Mouse (Mus musculus) cerebellum, adult 9-11 months (tissue): ENCODE results near the gene Tmem179.

Experiments used
- DNase-seq: peaks from one replicate; pipeline ENCODE4 v3.0.0; 2022

The Tmem179 gene

DNA sequence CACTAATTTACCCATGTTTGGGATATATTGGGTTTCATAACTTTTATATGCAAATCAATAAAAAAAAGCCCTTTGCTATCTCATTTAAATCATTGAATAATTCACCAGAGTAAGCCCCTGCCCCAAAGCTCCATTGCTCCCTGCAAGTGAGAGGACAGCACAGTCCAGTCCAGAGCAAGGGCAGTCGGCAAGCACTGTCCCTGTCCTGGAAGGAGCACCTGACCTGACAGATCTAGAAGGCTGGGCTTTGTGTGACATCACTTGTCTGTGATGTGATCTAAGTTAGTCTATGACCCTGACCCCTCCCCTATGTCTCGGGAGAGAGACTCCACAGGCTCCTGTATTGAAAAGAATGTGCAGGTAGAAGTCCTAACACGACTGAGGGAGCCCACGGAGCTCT is 17.2 kb upstream of the Tmem179 start:
- no peak for DNase-seq

DNA sequence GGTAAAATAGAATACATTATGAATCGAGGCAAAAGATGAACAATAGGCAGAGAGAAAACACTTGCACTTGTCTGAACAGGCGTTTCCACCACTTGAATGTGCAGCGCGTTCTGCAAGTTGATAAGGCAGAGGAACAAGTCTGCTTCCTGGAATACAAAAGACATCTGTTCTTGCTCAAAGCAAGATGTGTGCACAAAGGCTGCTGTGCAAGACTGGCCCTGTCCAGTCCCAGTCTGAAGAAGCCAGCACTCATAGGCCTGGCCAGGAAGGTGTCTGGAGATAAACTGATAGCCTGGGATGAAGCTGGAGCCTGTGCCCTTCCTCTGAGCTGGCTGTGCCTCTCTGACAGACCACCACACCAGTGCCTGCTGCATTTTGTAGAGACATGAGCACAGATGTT is 1.6 kb upstream of the Tmem179 start:
- DNase-seq: no peak

- no peak for DNase-seq
These were observed 1.6 kb downstream of the Tmem179 start for GRCm38 (mm10) chr12:112514897-112515296.

DNA sequence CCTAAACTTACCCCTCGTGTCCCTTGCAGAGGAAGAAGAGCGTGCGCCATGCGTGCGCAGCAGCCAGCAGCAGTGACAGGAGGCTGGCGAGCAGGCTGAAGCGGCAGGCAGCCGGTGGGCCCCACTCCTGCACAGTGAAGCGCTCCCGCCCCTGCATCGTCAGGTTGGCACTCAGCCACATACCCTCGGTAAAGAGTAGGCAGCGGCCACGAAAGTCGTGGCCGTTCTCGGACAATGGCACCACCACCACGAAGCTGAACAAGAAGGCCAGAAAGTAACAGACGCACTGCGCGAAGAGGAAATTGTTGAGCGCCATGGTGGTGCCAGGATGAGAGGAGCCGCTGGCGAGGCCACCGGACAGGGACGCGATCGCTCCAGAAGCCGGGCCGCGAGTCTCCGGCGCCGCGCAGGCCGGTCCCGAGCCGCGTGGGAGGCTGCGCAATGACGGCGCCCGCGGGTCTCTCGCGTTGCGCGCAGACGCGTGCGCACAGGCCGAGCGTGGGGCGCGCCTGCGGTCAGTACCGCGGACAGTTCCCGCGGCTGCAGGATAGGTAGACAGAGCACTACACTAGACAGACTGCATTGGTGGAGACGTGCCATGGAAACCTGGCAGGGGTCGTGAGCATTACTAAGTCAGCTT is 5.7 kb downstream of the Tmem179 start:
- DNase-seq: no peak

DNA sequence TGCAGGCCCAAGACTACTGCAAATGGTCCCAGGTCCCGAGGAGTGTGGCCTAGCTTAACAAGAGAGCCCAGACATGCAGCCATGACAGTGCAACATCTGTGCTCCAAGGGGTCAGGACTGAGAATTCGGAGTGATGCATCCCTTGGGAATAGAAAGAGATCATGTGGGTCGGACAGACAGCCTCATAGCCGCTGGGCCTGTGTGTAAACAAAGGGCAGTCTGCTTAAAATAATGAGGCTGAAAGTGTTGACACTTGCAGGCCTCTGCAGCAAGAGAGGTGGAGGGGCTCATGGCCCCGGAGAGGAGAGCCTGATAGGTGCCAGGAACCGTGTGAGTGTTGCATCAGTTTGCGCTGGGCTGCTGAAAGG is 6.2 kb downstream of the Tmem179 start:
- no peak for DNase-seq

DNA sequence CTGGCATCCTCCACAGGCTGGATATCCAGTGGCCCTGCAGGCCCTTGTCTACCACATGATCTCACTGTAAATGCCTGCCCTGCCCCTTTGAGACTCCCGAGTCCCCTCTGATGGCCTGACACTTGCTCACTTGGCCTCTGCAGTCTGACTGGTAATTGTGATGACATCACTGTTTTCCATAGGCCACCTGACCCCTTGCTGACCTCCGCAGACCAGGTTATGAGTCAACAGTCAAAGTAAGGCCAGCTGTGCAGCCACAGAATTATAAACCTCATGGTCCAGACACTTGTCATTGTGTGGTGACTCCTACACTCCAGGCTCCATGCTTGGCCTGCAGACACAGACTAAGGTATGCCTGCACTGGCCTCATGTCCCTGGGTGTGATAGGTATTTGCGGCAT is 8.6 kb downstream of the Tmem179 start:
- DNase-seq: no peak

- no peak for DNase-seq
These were observed 9.3 kb downstream of the Tmem179 start for GRCm38 (mm10) chr12:112507264-112507663.

- DNase-seq: no peak
These were observed 10.3 kb downstream of the Tmem179 start for GRCm38 (mm10) chr12:112506267-112506666.

GRCm38 (mm10) chr12:112503003-112503771 is 13.4 kb downstream of the Tmem179 start:
- no peak for DNase-seq

DNA sequence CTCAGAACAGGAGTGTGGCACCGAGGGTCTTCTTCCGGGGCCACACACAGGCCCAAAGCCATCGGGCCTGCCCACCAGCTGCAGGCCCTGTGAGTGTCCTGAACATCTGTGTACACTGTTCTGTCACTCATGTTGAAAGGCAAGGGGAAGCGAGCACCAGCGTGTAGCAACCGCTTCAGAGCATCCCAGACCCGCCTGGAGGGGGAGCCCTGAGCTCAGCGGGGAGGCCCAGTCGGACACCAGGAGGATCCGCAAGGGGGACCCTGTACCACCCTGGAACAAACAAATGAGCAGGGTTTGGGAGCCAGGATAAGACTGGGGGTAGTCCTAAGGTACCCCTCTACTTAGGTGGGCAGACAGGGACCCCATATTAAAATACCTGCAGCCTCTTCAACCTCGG is 17.9 kb downstream of the Tmem179 start:
- no peak for DNase-seq

- DNase-seq: no peak
These were observed 18.8 kb downstream of the Tmem179 start for GRCm38 (mm10) chr12:112497731-112498130.

- DNase-seq: no peak
These were observed 20.4 kb downstream of the Tmem179 start for GRCm38 (mm10) chr12:112496136-112496535.

DNA sequence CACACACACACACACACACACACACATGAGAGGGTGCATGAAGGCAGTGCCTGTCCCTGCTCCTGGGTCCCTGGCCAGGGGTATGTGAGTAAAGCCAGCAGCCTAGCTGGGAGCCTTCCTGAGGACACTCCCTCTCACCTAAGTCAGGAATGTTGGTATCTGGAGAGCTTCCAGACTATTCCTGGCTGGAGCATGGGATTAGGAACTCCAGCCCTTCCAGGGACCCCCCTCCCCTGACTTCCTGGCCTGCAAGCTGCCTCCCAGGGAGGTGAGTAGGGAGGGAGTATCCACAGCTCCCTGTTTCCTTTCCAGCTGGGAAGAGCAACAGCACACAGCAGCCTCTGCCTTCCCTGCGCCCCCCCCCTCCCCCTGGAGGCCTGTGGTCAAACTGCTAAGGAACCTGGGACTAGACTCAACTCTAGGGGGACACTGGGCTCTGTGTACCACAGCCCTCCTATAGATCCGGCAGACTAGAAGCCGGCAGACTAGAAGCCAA is 26.1 kb downstream of the Tmem179 start:
- DNase-seq: no peak

- no peak for DNase-seq
These were observed 27.0 kb downstream of the Tmem179 start for GRCm38 (mm10) chr12:112489535-112489934.

GRCm38 (mm10) chr12:112489134-112489533 is 27.4 kb downstream of the Tmem179 start, which contains the start of gene A530016L24Rik:
A530016L24Rik (plus strand) TSS chr12:112489448.
- DNase-seq: no peak

DNA sequence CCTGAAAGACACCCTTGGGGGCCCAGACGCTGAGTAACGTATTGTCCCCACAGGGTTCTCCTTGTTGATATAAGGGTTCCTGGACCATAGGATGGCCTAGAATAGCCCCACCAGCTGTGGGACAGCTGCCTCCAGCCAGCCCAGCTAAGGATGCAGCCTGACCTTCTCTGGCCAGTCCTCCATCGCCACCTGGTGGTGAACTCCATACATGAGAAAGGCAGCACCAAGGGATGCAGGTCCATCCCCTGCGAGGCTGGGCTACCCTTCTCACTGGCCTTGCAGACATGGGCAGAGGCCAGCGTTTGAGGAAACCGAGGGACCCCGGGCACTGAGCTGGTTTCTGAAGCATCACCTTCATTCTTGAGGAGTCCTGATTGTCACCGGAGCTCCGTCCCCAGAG is 42.8 kb downstream of the Tmem179 start:
- peak; percentile 58 for DNase-seq

DNA sequence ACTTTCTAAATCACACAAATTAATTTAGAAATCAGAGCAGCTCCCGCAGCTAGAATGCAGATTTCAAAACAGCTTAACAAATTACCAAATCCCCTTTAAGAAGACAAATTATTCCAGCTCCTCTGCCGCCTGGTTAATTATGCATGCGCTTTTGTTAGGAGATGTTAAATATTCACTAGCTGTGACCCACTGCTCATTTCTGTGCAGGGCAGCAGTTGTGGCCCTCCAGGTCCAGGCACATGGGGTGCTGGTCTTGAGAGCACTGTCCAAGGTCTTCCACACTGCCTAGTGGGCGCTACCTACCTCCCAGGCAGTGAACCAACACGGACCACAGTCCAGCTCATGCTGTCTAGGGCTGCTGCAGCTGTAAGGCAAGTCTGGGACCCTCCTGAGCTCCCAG is 46.3 kb downstream of the Tmem179 start:
- DNase-seq: no peak

GRCm38 (mm10) chr12:112469393-112469792 is 47.2 kb downstream of the Tmem179 start:
- no peak for DNase-seq

- no peak for DNase-seq
These were observed 49.2 kb downstream of the Tmem179 start for GRCm38 (mm10) chr12:112467387-112467786.

DNA sequence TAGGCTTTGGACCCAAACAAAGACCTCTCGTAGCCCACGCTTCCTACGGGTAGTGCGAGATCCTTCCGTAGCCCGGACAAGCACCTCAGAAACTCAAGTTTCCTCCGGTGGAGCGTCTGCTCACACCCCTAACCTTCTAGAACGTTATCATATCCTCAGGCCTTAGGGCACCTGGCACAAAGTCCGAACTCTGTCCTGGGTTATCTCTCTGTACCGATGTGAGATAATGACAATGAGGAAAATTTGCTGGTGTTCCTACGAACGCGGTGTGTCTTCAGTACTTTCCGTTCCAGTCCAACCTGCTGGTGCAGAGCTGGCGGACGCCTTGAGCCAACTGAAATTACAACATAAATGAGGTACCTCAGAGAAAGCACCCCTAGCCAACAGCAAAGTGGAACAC is 50.6 kb downstream of the Tmem179 start:
- DNase-seq: no peak

- no peak for DNase-seq
These were observed 52.0 kb downstream of the Tmem179 start for GRCm38 (mm10) chr12:112464516-112464915.

DNA sequence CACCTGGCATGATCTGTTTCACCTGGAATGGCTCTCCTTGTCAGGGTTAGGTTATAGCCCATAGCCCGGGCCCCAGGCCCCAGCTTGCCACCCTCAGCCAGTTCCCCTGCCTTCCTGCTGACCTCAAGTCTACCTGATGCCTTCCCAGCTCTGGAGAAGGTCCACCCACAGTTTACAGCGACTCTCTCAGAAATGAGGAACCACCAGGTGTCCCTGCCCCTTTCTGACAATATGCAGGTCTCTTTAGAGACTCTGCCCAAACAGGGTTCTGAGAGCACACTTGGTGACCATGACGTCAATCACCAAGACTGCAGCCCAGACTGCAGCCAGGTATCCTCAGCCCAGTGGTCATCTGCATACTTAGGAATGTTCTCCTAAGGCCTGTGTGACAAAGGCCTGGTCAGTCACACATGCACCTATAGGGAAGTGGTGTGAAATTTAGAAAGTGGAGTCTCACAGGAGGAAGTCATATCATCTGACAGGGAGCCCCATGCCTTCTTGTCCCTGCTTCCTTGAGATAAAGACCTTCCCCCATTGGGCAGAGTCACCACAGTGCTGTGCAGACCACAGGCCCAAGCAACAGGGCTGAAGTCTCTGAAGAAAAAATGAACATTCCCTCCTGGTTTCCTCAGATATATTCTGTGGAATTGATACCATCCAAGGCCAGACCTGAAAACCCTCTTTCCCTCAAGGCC is 52.6 kb downstream of the Tmem179 start:
- DNase-seq: no peak

- DNase-seq: no peak
These were observed 53.3 kb downstream of the Tmem179 start for GRCm38 (mm10) chr12:112463209-112463608.

GRCm38 (mm10) chr12:112462423-112462822 is 54.1 kb downstream of the Tmem179 start:
- DNase-seq: no peak
